Comparison of ENCODE assay signal across 19 mouse cellular contexts in genomic region chr14:101375833-101376232, GRCm38 (mm10).
DNase-seq lines count a peak whose midpoint lies in the region; ATAC-seq lines count a peak whose summit lies in the region.
"Had no signal": no experiment of that assay in that cellular context is flagged by ENCODE, and none has a peak within 500 bp of the region (broad histone marks: within the 10 kb centered on the region; RNA-seq: fewer than 3 reads in every experiment).

No protein-coding gene starts in this region.

- peak overlapping the region; percentile 24 for H3K9ac ChIP-seq in hindbrain, embryonic 13.5 days
- no peak overlapping the region for H3K9ac ChIP-seq in hindbrain, embryonic 14.5 days
- H3K9ac ChIP-seq in midbrain, embryonic 15.5 days = no peak overlapping the region
- no peak overlapping the region for H3K9ac ChIP-seq in midbrain, embryonic 11.5 days (ENCODE audit: low read length)
- H3K9ac ChIP-seq: liver, embryonic 14.5 days; lung, embryonic 15.5 days had no signal

- H3K36me3 ChIP-seq in hindbrain, embryonic 13.5 days = no peaks in the 10 kb centered on the region
- H3K36me3 ChIP-seq in hindbrain, embryonic 14.5 days (replicated peaks; ENCODE audit: control insufficient read depth, insufficient read depth) = no peaks in the 10 kb centered on the region
- no peaks in the 10 kb centered on the region for H3K36me3 ChIP-seq in midbrain, embryonic 15.5 days (replicated peaks)
- no peaks in the 10 kb centered on the region for H3K36me3 ChIP-seq in midbrain, embryonic 11.5 days (ENCODE audit: control insufficient read depth, insufficient read depth, low read length)
- H3K36me3 ChIP-seq: lung, embryonic 15.5 days; midbrain, embryonic 10.5 days had no signal

- H3K9me3 ChIP-seq in hindbrain, embryonic 13.5 days = no peaks in the 10 kb centered on the region
- no peaks in the 10 kb centered on the region for H3K9me3 ChIP-seq in hindbrain, embryonic 14.5 days (ENCODE audit: control insufficient read depth, low read length)
- no peaks in the 10 kb centered on the region for H3K9me3 ChIP-seq in midbrain, embryonic 15.5 days
- H3K9me3 ChIP-seq in midbrain, embryonic 11.5 days (ENCODE audit: control insufficient read depth, low read length) = no peaks in the 10 kb centered on the region
- H3K9me3 ChIP-seq: lung, embryonic 15.5 days; midbrain, embryonic 10.5 days had no signal

- no peak overlapping the region for H3K27ac ChIP-seq in hindbrain, embryonic 13.5 days
- no peak overlapping the region for H3K27ac ChIP-seq in hindbrain, embryonic 14.5 days
- no peak overlapping the region for H3K27ac ChIP-seq in midbrain, embryonic 15.5 days
- no peak overlapping the region for H3K27ac ChIP-seq in midbrain, embryonic 11.5 days (ENCODE audit: low read depth, low read length)
- H3K27ac ChIP-seq: liver, embryonic 14.5 days; lung, embryonic 15.5 days; midbrain, embryonic 10.5 days had no signal

- peaks cover 23% of the 10 kb centered on the region for H3K4me1 ChIP-seq in hindbrain, embryonic 13.5 days (replicated peaks)
- peaks cover 20% of the 10 kb centered on the region for H3K4me1 ChIP-seq in hindbrain, embryonic 14.5 days (replicated peaks; ENCODE audit: control insufficient read depth, insufficient read depth, low read length)
- peaks cover 17% of the 10 kb centered on the region for H3K4me1 ChIP-seq in midbrain, embryonic 15.5 days
- no peaks in the 10 kb centered on the region for H3K4me1 ChIP-seq in midbrain, embryonic 11.5 days (ENCODE audit: control insufficient read depth, insufficient read depth, low read length)
- H3K4me1 ChIP-seq: lung, embryonic 15.5 days had no signal

- H3K27me3 ChIP-seq in hindbrain, embryonic 13.5 days = no peaks in the 10 kb centered on the region
- H3K27me3 ChIP-seq in hindbrain, embryonic 14.5 days (ENCODE audit: control insufficient read depth, insufficient read depth, low read length) = no peaks in the 10 kb centered on the region
- H3K27me3 ChIP-seq in midbrain, embryonic 15.5 days (replicated peaks) = no peaks in the 10 kb centered on the region
- H3K27me3 ChIP-seq in midbrain, embryonic 11.5 days (ENCODE audit: control insufficient read depth, insufficient read depth, low read length) = no peaks in the 10 kb centered on the region
- H3K27me3 ChIP-seq: CH12.LX; lung, embryonic 15.5 days had no signal

- no peak overlapping the region for H3K4me2 ChIP-seq in hindbrain, embryonic 13.5 days
- H3K4me2 ChIP-seq in hindbrain, embryonic 14.5 days (replicated peaks) = no peak overlapping the region
- no peak overlapping the region for H3K4me2 ChIP-seq in midbrain, embryonic 15.5 days
- H3K4me2 ChIP-seq in midbrain, embryonic 11.5 days = no peak overlapping the region
- H3K4me2 ChIP-seq: heart, embryonic 11.5 days; lung, embryonic 15.5 days had no signal

- WGBS in hindbrain, embryonic 13.5 days = 36% methylated on average over 6 of the region's 6 CpGs
- WGBS in hindbrain, embryonic 14.5 days = 36% methylated on average over 6 of the region's 6 CpGs
- 47% methylated on average over 6 of the region's 6 CpGs for WGBS in midbrain, embryonic 15.5 days
- 58% methylated on average over 6 of the region's 6 CpGs for WGBS in midbrain, embryonic 11.5 days

- DNase-seq in embryo, embryonic 10 days (ENCODE audit: low spot score) = peak; percentile 29
- no peak for DNase-seq in embryo, embryonic 9.5 days (ENCODE audit: extremely low spot score)
- DNase-seq in hindbrain, embryonic 14.5 days (ENCODE audit: low spot score) = no peak
- no peak for DNase-seq in midbrain, embryonic 11.5 days (ENCODE audit: low spot score, missing footprints)
- DNase-seq in mesoderm, embryonic 11.5 days (ENCODE audit: low read depth, low spot score) = peak; percentile 38
- DNase-seq: adrenal gland, postnatal 14 days; cerebellum, adult 11 months; heart, postnatal 14 days; kidney, adult 8-10 months; lung, postnatal 4 days; right cerebral cortex, postnatal 25 days; thymus, postnatal 36 days had no signal

- H3K4me3 ChIP-seq in hindbrain, embryonic 13.5 days = no peak overlapping the region
- H3K4me3 ChIP-seq in hindbrain, embryonic 14.5 days (replicated peaks; ENCODE audit: low read length) = no peak overlapping the region
- H3K4me3 ChIP-seq in midbrain, embryonic 15.5 days = no peak overlapping the region
- H3K4me3 ChIP-seq in midbrain, embryonic 11.5 days (ENCODE audit: low read depth, low read length) = no peak overlapping the region
- H3K4me3 ChIP-seq: lung, embryonic 15.5 days; midbrain, embryonic 10.5 days had no signal

- no peak for ATAC-seq in hindbrain, embryonic 13.5 days (ENCODE audit: low FRiP score)
- no peak for ATAC-seq in hindbrain, embryonic 14.5 days (ENCODE audit: low FRiP score)
- 0 out of 2 replicates have a peak, but pooled peaks have one; percentile 31 for ATAC-seq in midbrain, embryonic 15.5 days (replicated peaks)
- ATAC-seq in midbrain, embryonic 11.5 days (ENCODE audit: low FRiP score) = no peak

Comparison
In these comparisons a context has a peak if more than half of its experiments do, and no peak if none do; other contexts are left out.
1. DNase-seq: peak in embryo, embryonic 10 days (single experiment) and mesoderm, embryonic 11.5 days (single experiment); none in embryo, embryonic 9.5 days (single experiment), hindbrain, embryonic 14.5 days (single experiment) and midbrain, embryonic 11.5 days (single experiment).